Mouse (Mus musculus): ENCODE data around the gene Snrk.

Snrk gene

GRCm38 (mm10) chr9:122104285-122104829, 12.7 kb upstream of the Snrk start:
- intact Hi-C loops (cut with DNase I): no loop called here

- intact Hi-C loops (cut with DNase I): loop anchor here (2.0 kb wide), 1 partner anchor 15 kb away; no protein-coding TSS in a partner anchor
Observed at GRCm38 (mm10) chr9:122107701-122108375, 9.2 kb upstream of the Snrk start.

GRCm38 (mm10) chr9:122109553-122110225, 7.4 kb upstream of the Snrk start:
- intact Hi-C loops (cut with DNase I): no loop called here

- intact Hi-C loops (cut with DNase I): no loop called here
Observed at GRCm38 (mm10) chr9:122110508-122110907, 6.6 kb upstream of the Snrk start.

- intact Hi-C loops (cut with DNase I): no loop called here
Observed at GRCm38 (mm10) chr9:122110921-122111320, 6.1 kb upstream of the Snrk start.

GRCm38 (mm10) chr9:122115552-122115951, 1.5 kb upstream of the Snrk start:
- intact Hi-C loops (cut with DNase I): loop anchor here (5.0 kb wide), 1 partner anchor 48 kb away; no protein-coding TSS in a partner anchor

- intact Hi-C loops (cut with DNase I): loop anchor here (5.0 kb wide), 1 partner anchor 49 kb away; no protein-coding TSS in a partner anchor
Observed at GRCm38 (mm10) chr9:122116359-122116758, 707 bp upstream of the Snrk start.

GRCm38 (mm10) chr9:122117692-122118529, 845 bp downstream of the Snrk start:
- intact Hi-C loops (cut with DNase I): loop anchor here (5.0 kb wide), 1 partner anchor 51 kb away; no protein-coding TSS in a partner anchor

GRCm38 (mm10) chr9:122120089-122120488, 3.0 kb downstream of the Snrk start:
- intact Hi-C loops (cut with DNase I): loop anchor here (2.0 to 5.0 kb wide), 2 partner anchors 37 to 101 kb away; no protein-coding TSS in a partner anchor

GRCm38 (mm10) chr9:122122113-122122512, 5.0 kb downstream of the Snrk start:
- intact Hi-C loops (cut with DNase I): loop anchor here (5.0 kb wide), 1 partner anchor 35 kb away; no protein-coding TSS in a partner anchor

GRCm38 (mm10) chr9:122123181-122123580, 6.1 kb downstream of the Snrk start:
- intact Hi-C loops (cut with DNase I): loop anchor here (5.0 kb wide), 1 partner anchor 34 kb away; no protein-coding TSS in a partner anchor

- intact Hi-C loops (cut with DNase I): no loop called here
Observed at GRCm38 (mm10) chr9:122125723-122126290, 8.7 kb downstream of the Snrk start.

GRCm38 (mm10) chr9:122126790-122127189, 9.7 kb downstream of the Snrk start:
- intact Hi-C loops (cut with DNase I): no loop called here

- intact Hi-C loops (cut with DNase I): no loop called here
Observed at GRCm38 (mm10) chr9:122127271-122127785, 10.3 kb downstream of the Snrk start.

GRCm38 (mm10) chr9:122128686-122129085, 11.6 kb downstream of the Snrk start:
- intact Hi-C loops (cut with DNase I): no loop called here

- intact Hi-C loops (cut with DNase I): no loop called here
Observed at GRCm38 (mm10) chr9:122130666-122131065, 13.6 kb downstream of the Snrk start.

- intact Hi-C loops (cut with DNase I): no loop called here
Observed at GRCm38 (mm10) chr9:122132145-122132544, 15.1 kb downstream of the Snrk start.

GRCm38 (mm10) chr9:122135095-122135884, 18.2 kb downstream of the Snrk start:
- intact Hi-C loops (cut with DNase I): no loop called here

GRCm38 (mm10) chr9:122135885-122136170, 18.8 kb downstream of the Snrk start:
- intact Hi-C loops (cut with DNase I): no loop called here

GRCm38 (mm10) chr9:122137960-122138359, 20.9 kb downstream of the Snrk start:
- intact Hi-C loops (cut with DNase I): no loop called here
